Mouse (Mus musculus) limb, embryonic 11.5 days (tissue): ENCODE results near the gene Sycp2. TPM values are rescaled to one million over a fixed set of nuclear protein-coding genes. Genes with fewer than 3 reads are reported as not detected.
A peak's percentile ranks its signal among the peaks of the same experiment; 100 is the strongest.

ENCODE experiments used
- ATAC-seq: fragments of 200-750 bp; cut with Nextera tagmentation; 2 replicates; pipeline ENCODE4 v1.8.0; 2017; ENCODE audit warnings: low read depth; ENCODE audit not compliant: insufficient number of reproducible peaks, low FRiP score, low TSS enrichment
- DNase-seq: peaks from one replicate; pipeline ENCODE4 v3.0.0-alpha.2; 2015; ENCODE audit warnings: low spot score
- H3K27ac ChIP-seq: fragments of 300-500 bp; sonication (generic); replicated peaks from 2 replicates; pipeline ENCODE4 v1.5.1; 2014; ENCODE audit warnings: low read depth, mild to moderate bottlenecking, low read length
- H3K27me3 ChIP-seq: fragments of 300-500 bp; sonication (generic); 2 replicates; pipeline ENCODE4 v1.6.1; 2014; ENCODE audit warnings: mild to moderate bottlenecking, low read length, mixed read lengths; ENCODE audit not compliant: control insufficient read depth, insufficient read depth
- H3K36me3 ChIP-seq: fragments of 300-500 bp; sonication (generic); 2 replicates; pipeline ENCODE4 v1.6.1; 2014; ENCODE audit warnings: mild to moderate bottlenecking, low read length, moderate library complexity, mixed read lengths; ENCODE audit not compliant: control insufficient read depth, insufficient read depth
- H3K4me1 ChIP-seq: fragments of 300-500 bp; sonication (generic); 2 replicates; pipeline ENCODE4 v1.6.1; 2014; ENCODE audit warnings: low read length, mixed read lengths; ENCODE audit not compliant: control insufficient read depth, insufficient read depth
- H3K4me2 ChIP-seq: fragments of 300-500 bp; sonication (generic); 2 replicates; pipeline ENCODE4 v1.6.1; 2014; ENCODE audit warnings: low read depth, mild to moderate bottlenecking, moderate library complexity; ENCODE audit not compliant: severe bottlenecking
- H3K4me3 ChIP-seq: fragments of 300-500 bp; sonication (generic); 2 replicates; pipeline ENCODE4 v1.5.1; 2014; ENCODE audit warnings: low read depth, low read length
- H3K9ac ChIP-seq: fragments of 300-500 bp; sonication (generic); 2 replicates; pipeline ENCODE4 v1.6.1; 2014; ENCODE audit warnings: mild to moderate bottlenecking, low read length
- H3K9me3 ChIP-seq: fragments of 300-500 bp; sonication (generic); 2 replicates; pipeline ENCODE4 v1.6.1; 2016; ENCODE audit warnings: low read length; ENCODE audit not compliant: control insufficient read depth
- WGBS: fragments of 180-500 bp; shearing (Covaris S2); extraction: QIAGEN DNeasy Blood & Tissue Kit; methylation state at CpG from one replicate; pipeline ENCODE4 v1.1.7; 2014; 5-methylcytosine and 5-hydroxymethylcytosine counted together
- polyA plus RNA-seq: library from polyadenylated mRNA; unstranded; fragments of >200 nt; fragmentation: Nextera tagmentation; extraction: Ambion mirVana; gene quantifications from 2 replicates; pipeline ENCODE4 v1.2.1, GENCODE M21; 2014

Sycp2 gene
- polyA plus RNA-seq, 1 experiment from 2014 or later = 0.20 TPM

- DNase-seq (no peak), ATAC-seq (no peak)
- Histone ChIP-seq H3K27me3 (no peaks in the 10 kb centered on the region), H3K36me3 (no peaks in the 10 kb centered on the region), H3K4me2 (no peak overlapping the region), H3K4me3 (no peak overlapping the region), H3K27ac (no peak overlapping the region), H3K4me1 (peaks cover 5% of the 10 kb centered on the region), H3K9me3 (no peaks in the 10 kb centered on the region), H3K9ac (no peak overlapping the region)
- 20% methylated on average over 5 of the region's 5 CpGs for WGBS
Observed at GRCm38 (mm10) chr2:178326750-178327465, 80.6 kb downstream of the Sycp2 start.

GRCm38 (mm10) chr2:178326067-178326466 is 81.4 kb downstream of the Sycp2 start:
- peaks cover 5% of the 10 kb centered on the region for H3K4me1 ChIP-seq
- DNase-seq (no peak), ATAC-seq (no peak)
- WGBS = 91% methylated on average over 10 of the region's 10 CpGs
- no peaks in the 10 kb centered on the region for H3K9me3 ChIP-seq
- no peak overlapping the region for H3K4me3 ChIP-seq
- H3K36me3 ChIP-seq = no peaks in the 10 kb centered on the region
- H3K27me3 ChIP-seq = no peaks in the 10 kb centered on the region
- H3K9ac ChIP-seq = no peak overlapping the region
- no peak overlapping the region for H3K27ac ChIP-seq
- H3K4me2 ChIP-seq = no peak overlapping the region

GRCm38 (mm10) chr2:178324818-178325217 is 82.7 kb downstream of the Sycp2 start:
- H3K4me3 ChIP-seq = no peak overlapping the region
- no peak overlapping the region for H3K4me2 ChIP-seq
- H3K27ac ChIP-seq = no peak overlapping the region
- no peaks in the 10 kb centered on the region for H3K9me3 ChIP-seq
- H3K36me3 ChIP-seq = no peaks in the 10 kb centered on the region
- H3K4me1 ChIP-seq = peaks cover 5% of the 10 kb centered on the region
- 90% methylated on average over 4 of the region's 4 CpGs for WGBS
- ATAC-seq (no peak), DNase-seq (peak; percentile 16)
- H3K27me3 ChIP-seq = no peaks in the 10 kb centered on the region
- no peak overlapping the region for H3K9ac ChIP-seq

- H3K4me3 ChIP-seq = no peak overlapping the region
Observed at GRCm38 (mm10) chr2:178324410-178324809, 83.1 kb downstream of the Sycp2 start.

GRCm38 (mm10) chr2:178321271-178321670 is 86.2 kb downstream of the Sycp2 start:
- H3K27ac ChIP-seq = no peak overlapping the region
- H3K4me2 ChIP-seq = no peak overlapping the region
- ATAC-seq (no peak), DNase-seq (no peak)
- H3K9me3 ChIP-seq = no peaks in the 10 kb centered on the region
- no peaks in the 10 kb centered on the region for H3K27me3 ChIP-seq
- no peaks in the 10 kb centered on the region for H3K4me1 ChIP-seq
- H3K9ac ChIP-seq = no peak overlapping the region
- WGBS = 84% methylated on average over 10 of the region's 10 CpGs
- H3K36me3 ChIP-seq = no peaks in the 10 kb centered on the region
- no peak overlapping the region for H3K4me3 ChIP-seq

More at GRCm38 (mm10) chr2:178324410-178324809, 83.1 kb downstream of the Sycp2 start:
- no peak overlapping the region for H3K27ac ChIP-seq
- H3K4me1 ChIP-seq = peaks cover 5% of the 10 kb centered on the region
- no peak overlapping the region for H3K9ac ChIP-seq
- DNase-seq = no peak
- 93% methylated on average over 3 of the region's 3 CpGs for WGBS
- no peak overlapping the region for H3K4me2 ChIP-seq
- no peaks in the 10 kb centered on the region for H3K9me3 ChIP-seq
- no peaks in the 10 kb centered on the region for H3K36me3 ChIP-seq
- H3K27me3 ChIP-seq = no peaks in the 10 kb centered on the region
- ATAC-seq = no peak

GRCm38 (mm10) chr2:178319766-178320165 is 87.7 kb downstream of the Sycp2 start:
- Histone ChIP-seq H3K9ac (no peak overlapping the region), H3K4me2 (no peak overlapping the region), H3K27ac (no peak overlapping the region), H3K27me3 (no peaks in the 10 kb centered on the region), H3K4me3 (no peak overlapping the region), H3K9me3 (no peaks in the 10 kb centered on the region), H3K36me3 (no peaks in the 10 kb centered on the region), H3K4me1 (no peaks in the 10 kb centered on the region)
- ATAC-seq = no peak
- DNase-seq = no peak
- WGBS = 82% methylated on average over 7 of the region's 7 CpGs

GRCm38 (mm10) chr2:178316281-178316680 is 91.2 kb downstream of the Sycp2 start:
- no peaks in the 10 kb centered on the region for H3K4me1 ChIP-seq

GRCm38 (mm10) chr2:178313539-178313938 is 93.9 kb downstream of the Sycp2 start:
- Histone ChIP-seq H3K9me3 (no peaks in the 10 kb centered on the region), H3K9ac (no peak overlapping the region), H3K27me3 (no peaks in the 10 kb centered on the region), H3K36me3 (no peaks in the 10 kb centered on the region), H3K27ac (no peak overlapping the region), H3K4me2 (no peak overlapping the region), H3K4me1 (no peaks in the 10 kb centered on the region), H3K4me3 (no peak overlapping the region)
- ATAC-seq (no peak), DNase-seq (no peak)
- 80% methylated on average over 7 of the region's 7 CpGs for WGBS

More at GRCm38 (mm10) chr2:178316281-178316680, 91.2 kb downstream of the Sycp2 start:
- no peak overlapping the region for H3K9ac ChIP-seq
- H3K36me3 ChIP-seq = no peaks in the 10 kb centered on the region
- no peak overlapping the region for H3K4me2 ChIP-seq
- no peak overlapping the region for H3K27ac ChIP-seq
- no peaks in the 10 kb centered on the region for H3K9me3 ChIP-seq
- DNase-seq = no peak
- H3K27me3 ChIP-seq = no peaks in the 10 kb centered on the region
- 71% methylated on average over 1 of the region's 1 CpGs for WGBS
- no peak overlapping the region for H3K4me3 ChIP-seq
- no peak for ATAC-seq

GRCm38 (mm10) chr2:178304669-178305068 is 102.8 kb downstream of the Sycp2 start:
- no peaks in the 10 kb centered on the region for H3K4me1 ChIP-seq
- no peak overlapping the region for H3K4me3 ChIP-seq
- no peaks in the 10 kb centered on the region for H3K27me3 ChIP-seq
- no peak overlapping the region for H3K4me2 ChIP-seq
- WGBS = 82% methylated on average over 6 of the region's 6 CpGs
- DNase-seq (no peak), ATAC-seq (no peak)
- H3K9ac ChIP-seq = no peak overlapping the region
- no peaks in the 10 kb centered on the region; the same call in 1 of the 2 replicates for H3K9me3 ChIP-seq
- H3K36me3 ChIP-seq = no peaks in the 10 kb centered on the region
- no peak overlapping the region for H3K27ac ChIP-seq
